Mouse (Mus musculus): ENCODE results near the gene Cox19.

The Cox19 gene

GRCm38 (mm10) chr5:139381586-139382513 is 30.6 kb upstream of the Cox19 start:
- peak; percentile 69 to 72 for DNase-seq (ENCODE audit: low spot score in 2 of 2)

GRCm38 (mm10) chr5:139380385-139381248 is 29.4 kb upstream of the Cox19 start:
- peak; percentile 71 to 73 for DNase-seq (ENCODE audit: low spot score in 2 of 2)

GRCm38 (mm10) chr5:139379771-139380384 is 28.7 kb upstream of the Cox19 start:
- DNase-seq (ENCODE audit: low spot score in 2 of 2), result no peak

- DNase-seq (ENCODE audit: low spot score in 2 of 2), result no peak
Observed at GRCm38 (mm10) chr5:139378986-139379629, 27.9 kb upstream of the Cox19 start.

GRCm38 (mm10) chr5:139378271-139378556 is 27.0 kb upstream of the Cox19 start:
- DNase-seq (ENCODE audit: low spot score in 2 of 2), result no peak

GRCm38 (mm10) chr5:139377468-139378270 is 26.5 kb upstream of the Cox19 start, which contains the start of gene Gpr146:
Gpr146 (plus strand) TSS chr5:139377697.
- DNase-seq (ENCODE audit: low spot score in 2 of 2), result peak; percentile 58 to 61

GRCm38 (mm10) chr5:139374841-139375240 is 23.6 kb upstream of the Cox19 start:
- DNase-seq (ENCODE audit: low spot score in 2 of 2), result no peak

- no peak for DNase-seq (ENCODE audit: low spot score in 2 of 2)
Observed at GRCm38 (mm10) chr5:139373889-139374444, 22.7 kb upstream of the Cox19 start.

- DNase-seq (ENCODE audit: low spot score in 2 of 2), result no peak
Observed at GRCm38 (mm10) chr5:139373126-139373525, 21.9 kb upstream of the Cox19 start.

- peak; percentile 87 to 92 for DNase-seq (ENCODE audit: low spot score in 2 of 2)
Observed at GRCm38 (mm10) chr5:139371631-139372401, 20.6 kb upstream of the Cox19 start.

GRCm38 (mm10) chr5:139371118-139371517 is 19.9 kb upstream of the Cox19 start:
- no peak for DNase-seq (ENCODE audit: low spot score in 2 of 2)

- DNase-seq (ENCODE audit: low spot score in 2 of 2), result no peak
Observed at GRCm38 (mm10) chr5:139370336-139370735, 19.1 kb upstream of the Cox19 start.

- DNase-seq (ENCODE audit: low spot score in 2 of 2), result no peak
Observed at GRCm38 (mm10) chr5:139368638-139369320, 17.6 kb upstream of the Cox19 start.

GRCm38 (mm10) chr5:139367884-139368458 is 16.8 kb upstream of the Cox19 start:
- peak in 1 of 2 experiments; percentile 47 for DNase-seq (ENCODE audit: low spot score in 2 of 2)

GRCm38 (mm10) chr5:139366484-139366883 is 15.3 kb upstream of the Cox19 start:
- no peak for DNase-seq (ENCODE audit: low spot score in 2 of 2)

- no peak for DNase-seq (ENCODE audit: low spot score in 2 of 2)
Observed at GRCm38 (mm10) chr5:139365827-139366226, 14.6 kb upstream of the Cox19 start.

- no peak for DNase-seq (ENCODE audit: low spot score in 2 of 2)
Observed at GRCm38 (mm10) chr5:139364911-139365571, 13.8 kb upstream of the Cox19 start.

- DNase-seq (ENCODE audit: low spot score in 2 of 2), result peak; percentile 78 to 83
Observed at GRCm38 (mm10) chr5:139364260-139364910, 13.2 kb upstream of the Cox19 start.
